Mouse (Mus musculus) hindbrain, embryonic 11.5 days (tissue): ENCODE results near the gene Prima1. TPM values are rescaled to one million over a fixed set of nuclear protein-coding genes. Genes with fewer than 3 reads are reported as not detected.

Source experiments
- ATAC-seq: fragments of 200-750 bp; cut with Nextera tagmentation; 2 replicates; pipeline ENCODE4 v1.8.0; 2017; ENCODE audit warnings: mild to moderate bottlenecking, moderate TSS enrichment, moderate library complexity; ENCODE audit not compliant: low FRiP score
- DNase-seq: peaks from one replicate; pipeline ENCODE4 v3.0.0-alpha.2; 2015; ENCODE audit warnings: low spot score
- H3K27ac ChIP-seq: fragments of 300-500 bp; sonication (generic); 2 replicates; pipeline ENCODE4 v1.5.1; 2014; ENCODE audit warnings: mild to moderate bottlenecking, low read depth, low read length
- H3K27me3 ChIP-seq: fragments of 300-500 bp; sonication (generic); 2 replicates; pipeline ENCODE4 v1.6.1; 2014; ENCODE audit warnings: mild to moderate bottlenecking, low read length, moderate library complexity, mixed read lengths; ENCODE audit not compliant: control insufficient read depth, insufficient read depth
- H3K36me3 ChIP-seq: fragments of 300-500 bp; sonication (generic); 2 replicates; pipeline ENCODE4 v1.6.1; 2014; ENCODE audit warnings: mild to moderate bottlenecking, low read length, moderate library complexity, mixed read lengths; ENCODE audit not compliant: control insufficient read depth, insufficient read depth
- H3K4me1 ChIP-seq: fragments of 300-500 bp; sonication (generic); replicated peaks from 2 replicates; pipeline ENCODE4 v1.6.1; 2014; ENCODE audit warnings: low read length, mixed read lengths; ENCODE audit not compliant: control insufficient read depth, insufficient read depth
- H3K4me2 ChIP-seq: fragments of 300-500 bp; sonication (generic); replicated peaks from 2 replicates; pipeline ENCODE4 v1.6.1; 2014; ENCODE audit warnings: mild to moderate bottlenecking, low read depth, low read length
- H3K4me3 ChIP-seq: fragments of 300-500 bp; sonication (generic); 2 replicates; pipeline ENCODE4 v1.5.1; 2014; ENCODE audit warnings: low read depth, low read length
- H3K9ac ChIP-seq: fragments of 300-500 bp; sonication (generic); 2 replicates; pipeline ENCODE4 v1.6.1; 2014; ENCODE audit warnings: low read depth, low read length
- H3K9me3 ChIP-seq: fragments of 300-500 bp; sonication (generic); 2 replicates; pipeline ENCODE4 v1.6.1; 2016; ENCODE audit warnings: low read length; ENCODE audit not compliant: control insufficient read depth
- WGBS: fragments of 180-500 bp; shearing (Covaris S2); extraction: QIAGEN DNeasy Blood & Tissue Kit; methylation state at CpG from one replicate; pipeline ENCODE4 v1.1.7; 2014; 5-methylcytosine and 5-hydroxymethylcytosine counted together
- polyA plus RNA-seq: library from polyadenylated mRNA; unstranded; fragments of >200 nt; fragmentation: Nextera tagmentation; extraction: Ambion mirVana; gene quantifications from 2 replicates; pipeline ENCODE4 v1.2.1, GENCODE M21; 2014

Prima1 gene
- polyA plus RNA-seq, 1 experiment from 2014 or later, result 1.5 TPM

GRCm38 (mm10) chr12:103241311-103242082, 453 bp downstream of the Prima1 start:
- DNase-seq (peak; percentile 59), ATAC-seq (peak; percentile 30)
- 6% methylated on average over 36 of the region's 36 CpGs for WGBS

GRCm38 (mm10) chr12:103238924-103239460, 3.0 kb downstream of the Prima1 start:
- no peak overlapping the region for H3K9ac ChIP-seq
- H3K9me3 ChIP-seq, result no peaks in the 10 kb centered on the region
- no peak overlapping the region for H3K4me2 ChIP-seq
- no peak overlapping the region for H3K4me3 ChIP-seq
- no peak for ATAC-seq
- H3K27me3 ChIP-seq, result peaks cover 6% of the 10 kb centered on the region
- H3K27ac ChIP-seq, result no peak overlapping the region
- no peak for DNase-seq
- no peaks in the 10 kb centered on the region for H3K36me3 ChIP-seq
- WGBS, result 82% methylated on average over 7 of the region's 7 CpGs
- peaks cover 4% of the 10 kb centered on the region for H3K4me1 ChIP-seq

More at GRCm38 (mm10) chr12:103241311-103242082, 453 bp downstream of the Prima1 start:
- Histone ChIP-seq H3K4me3 (peak overlapping the region; percentile 50), H3K4me2 (peak overlapping the region; percentile 81), H3K27ac (0 out of 2 replicates have a peak overlapping the region, but pooled peaks have one; percentile 64), H3K9me3 (no peaks in the 10 kb centered on the region), H3K27me3 (peaks cover 6% of the 10 kb centered on the region; the same call in 1 of the 2 replicates), H3K9ac (peak overlapping the region; percentile 70), H3K4me1 (peaks cover 4% of the 10 kb centered on the region), H3K36me3 (no peaks in the 10 kb centered on the region)

GRCm38 (mm10) chr12:103235856-103236255, 6.1 kb downstream of the Prima1 start:
- no peak for ATAC-seq
- WGBS, result 75% methylated on average over 2 of the region's 2 CpGs

GRCm38 (mm10) chr12:103235251-103235650, 6.7 kb downstream of the Prima1 start:
- 77% methylated on average over 10 of the region's 10 CpGs for WGBS
- no peaks in the 10 kb centered on the region for H3K4me1 ChIP-seq
- no peaks in the 10 kb centered on the region; the same call in 1 of the 2 replicates for H3K27me3 ChIP-seq
- no peaks in the 10 kb centered on the region for H3K9me3 ChIP-seq
- DNase-seq (no peak), ATAC-seq (no peak)
- H3K9ac ChIP-seq, result no peak overlapping the region
- H3K4me2 ChIP-seq, result no peak overlapping the region
- no peaks in the 10 kb centered on the region for H3K36me3 ChIP-seq
- H3K27ac ChIP-seq, result no peak overlapping the region
- H3K4me3 ChIP-seq, result no peak overlapping the region

More at GRCm38 (mm10) chr12:103235856-103236255, 6.1 kb downstream of the Prima1 start:
- Histone ChIP-seq H3K27me3 (no peaks in the 10 kb centered on the region; the same call in 1 of the 2 replicates), H3K4me1 (no peaks in the 10 kb centered on the region), H3K36me3 (no peaks in the 10 kb centered on the region), H3K27ac (no peak overlapping the region), H3K9ac (no peak overlapping the region), H3K4me2 (no peak overlapping the region), H3K4me3 (no peak overlapping the region), H3K9me3 (no peaks in the 10 kb centered on the region)
- DNase-seq, result no peak

- H3K4me2 ChIP-seq, result no peak overlapping the region
These were observed 12.9 kb downstream of the Prima1 start for GRCm38 (mm10) chr12:103229058-103229457.

GRCm38 (mm10) chr12:103226121-103226520, 15.8 kb downstream of the Prima1 start:
- ATAC-seq, result no peak
- no peak overlapping the region for H3K9ac ChIP-seq
- WGBS, result 88% methylated on average over 4 of the region's 4 CpGs

More at GRCm38 (mm10) chr12:103229058-103229457, 12.9 kb downstream of the Prima1 start:
- ATAC-seq (no peak), DNase-seq (no peak)
- H3K4me3 ChIP-seq, result no peak overlapping the region
- no peak overlapping the region for H3K27ac ChIP-seq
- no peaks in the 10 kb centered on the region for H3K9me3 ChIP-seq
- no peaks in the 10 kb centered on the region for H3K36me3 ChIP-seq
- no peak overlapping the region for H3K9ac ChIP-seq
- WGBS, result 94% methylated on average over 4 of the region's 4 CpGs
- no peaks in the 10 kb centered on the region for H3K4me1 ChIP-seq
- H3K27me3 ChIP-seq, result no peaks in the 10 kb centered on the region

GRCm38 (mm10) chr12:103223671-103224070, 18.3 kb downstream of the Prima1 start:
- Histone ChIP-seq H3K9me3 (no peaks in the 10 kb centered on the region), H3K36me3 (no peaks in the 10 kb centered on the region), H3K4me1 (no peaks in the 10 kb centered on the region), H3K27ac (no peak overlapping the region), H3K27me3 (no peaks in the 10 kb centered on the region), H3K4me3 (no peak overlapping the region), H3K4me2 (no peak overlapping the region), H3K9ac (no peak overlapping the region)
- 93% methylated on average over 9 of the region's 9 CpGs for WGBS
- DNase-seq (no peak), ATAC-seq (no peak)

More at GRCm38 (mm10) chr12:103226121-103226520, 15.8 kb downstream of the Prima1 start:
- no peaks in the 10 kb centered on the region for H3K36me3 ChIP-seq
- no peak overlapping the region for H3K4me3 ChIP-seq
- H3K9me3 ChIP-seq, result no peaks in the 10 kb centered on the region
- no peaks in the 10 kb centered on the region for H3K27me3 ChIP-seq
- no peaks in the 10 kb centered on the region for H3K4me1 ChIP-seq
- no peak for DNase-seq
- H3K27ac ChIP-seq, result no peak overlapping the region
- no peak overlapping the region for H3K4me2 ChIP-seq

GRCm38 (mm10) chr12:103215877-103216610, 25.9 kb downstream of the Prima1 start:
- no peaks in the 10 kb centered on the region for H3K9me3 ChIP-seq
- ATAC-seq (no peak), DNase-seq (no peak)
- no peak overlapping the region for H3K4me2 ChIP-seq
- 67% methylated on average over 6 of the region's 6 CpGs for WGBS
- 0 out of 2 replicates have a peak, but pooled peaks cover 1% of the 10 kb centered on the region for H3K4me1 ChIP-seq
- no peaks in the 10 kb centered on the region for H3K27me3 ChIP-seq
- no peak overlapping the region for H3K4me3 ChIP-seq
- H3K9ac ChIP-seq, result no peak overlapping the region
- no peak overlapping the region for H3K27ac ChIP-seq
- H3K36me3 ChIP-seq, result no peaks in the 10 kb centered on the region
